In the genomic region with DNA sequence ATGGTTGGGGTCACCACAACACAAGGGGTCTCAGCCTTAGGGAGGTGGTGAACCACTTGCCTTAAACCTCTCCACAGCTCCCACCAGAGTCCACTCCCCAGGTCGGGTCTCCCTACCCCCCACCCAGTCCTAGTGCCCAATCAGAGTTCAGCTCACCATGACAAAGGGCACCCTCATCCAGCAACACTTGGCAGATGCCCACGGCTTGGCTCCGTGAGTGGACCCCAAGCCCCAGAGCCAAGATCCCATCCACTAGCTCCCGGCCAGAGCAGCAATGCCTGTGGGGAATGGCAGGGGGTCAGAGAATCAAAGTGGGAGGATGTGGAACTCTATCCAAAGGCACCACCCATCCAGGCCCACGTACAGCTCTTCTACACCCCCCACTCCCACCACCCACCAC, we compare ENCODE assay signal across 19 mouse cellular contexts. TPM values are rescaled to one million over a fixed set of nuclear protein-coding genes. Genes with fewer than 3 reads are reported as not detected.
DNase-seq lines count a peak whose midpoint lies in the region; ATAC-seq and TF ChIP-seq lines count a peak whose summit lies in the region.
"Had no signal": no experiment of that assay in that cellular context is flagged by ENCODE, and none has a peak within 500 bp of the region (broad histone marks: within the 10 kb centered on the region; RNA-seq: fewer than 3 reads in every experiment).

No protein-coding gene starts in this region.

- H3K27me3 ChIP-seq in hindbrain, embryonic 12.5 days, result peaks cover 23% of the 10 kb centered on the region
- H3K27me3 ChIP-seq in hindbrain, postnatal 0 days (ENCODE audit: insufficient read depth, low read length), result no peaks in the 10 kb centered on the region
- H3K27me3 ChIP-seq in liver, embryonic 12.5 days (replicated peaks), result peaks cover 47% of the 10 kb centered on the region
- no peaks in the 10 kb centered on the region for H3K27me3 ChIP-seq in liver, postnatal 0 days (ENCODE audit: insufficient read depth, low read length)
- H3K27me3 ChIP-seq in ES-Bruce4 (ENCODE audit: control insufficient read depth, insufficient read depth, low read length, poor library complexity, severe bottlenecking), result no peaks in the 10 kb centered on the region
- peaks cover 9% of the 10 kb centered on the region for H3K27me3 ChIP-seq in liver, embryonic 16.5 days (ENCODE audit: control insufficient read depth, insufficient read depth, low read depth, low read length)
- H3K27me3 ChIP-seq: CH12.LX; heart, embryonic 15.5 days; hindbrain, embryonic 15.5 days had no signal

- no peak for TF ChIP-seq CTCF in hindbrain, postnatal 0 days (IDR thresholded peaks at IDR 0.05; ENCODE audit: low read depth)
- no peak for TF ChIP-seq CTCF in liver, postnatal 0 days (IDR thresholded peaks at IDR 0.05; ENCODE audit: low read depth)
- TF ChIP-seq CTCF in ES-Bruce4 (IDR thresholded peaks at IDR 0.05; ENCODE audit: low read depth, low read length), result no peak

- no peaks in the 10 kb centered on the region for H3K9me3 ChIP-seq in hindbrain, embryonic 12.5 days (replicated peaks)
- no peaks in the 10 kb centered on the region for H3K9me3 ChIP-seq in hindbrain, postnatal 0 days (ENCODE audit: low read length)
- no peaks in the 10 kb centered on the region for H3K9me3 ChIP-seq in liver, embryonic 12.5 days (replicated peaks)
- no peaks in the 10 kb centered on the region for H3K9me3 ChIP-seq in liver, postnatal 0 days (ENCODE audit: low read length)
- H3K9me3 ChIP-seq in ES-Bruce4 (replicated peaks; ENCODE audit: control insufficient read depth, insufficient read depth, low read length, poor library complexity, severe bottlenecking), result no peaks in the 10 kb centered on the region
- no peaks in the 10 kb centered on the region for H3K9me3 ChIP-seq in liver, embryonic 16.5 days (replicated peaks; ENCODE audit: control insufficient read depth, low read length)
- H3K9me3 ChIP-seq: embryonic facial prominence, embryonic 10.5 days; forebrain, embryonic 13.5 days; heart, embryonic 15.5 days; hindbrain, embryonic 10.5 days; hindbrain, embryonic 15.5 days had no signal

- H3K4me3 ChIP-seq in hindbrain, embryonic 12.5 days, result no peak overlapping the region
- no peak overlapping the region for H3K4me3 ChIP-seq in hindbrain, postnatal 0 days (ENCODE audit: low read length)
- H3K4me3 ChIP-seq in liver, embryonic 12.5 days, result 0 out of 2 replicates have a peak overlapping the region, but pooled peaks have one; percentile 0
- H3K4me3 ChIP-seq in liver, postnatal 0 days (ENCODE audit: low read depth, low read length), result no peak overlapping the region
- no peak overlapping the region for H3K4me3 ChIP-seq in ES-Bruce4 (ENCODE audit: low read depth, low read length)
- no peak overlapping the region for H3K4me3 ChIP-seq in liver, embryonic 16.5 days (ENCODE audit: low read depth, low read length)
- H3K4me3 ChIP-seq: embryonic facial prominence, embryonic 10.5 days; forebrain, embryonic 13.5 days; heart, embryonic 15.5 days; hindbrain, embryonic 10.5 days; hindbrain, embryonic 15.5 days had no signal

- 0 out of 2 replicates have a peak overlapping the region, but pooled peaks have one; percentile 18 for H3K9ac ChIP-seq in hindbrain, embryonic 12.5 days
- no peak overlapping the region for H3K9ac ChIP-seq in hindbrain, postnatal 0 days (replicated peaks; ENCODE audit: low read length)
- H3K9ac ChIP-seq in liver, embryonic 12.5 days, result no peak overlapping the region
- H3K9ac ChIP-seq in liver, postnatal 0 days (replicated peaks), result no peak overlapping the region
- 0 out of 2 replicates have a peak overlapping the region, but pooled peaks have one; percentile 15 for H3K9ac ChIP-seq in ES-Bruce4 (ENCODE audit: low read depth, poor library complexity, severe bottlenecking)
- no peak overlapping the region for H3K9ac ChIP-seq in liver, embryonic 16.5 days (ENCODE audit: low read depth, low read length)
- H3K9ac ChIP-seq: forebrain, embryonic 13.5 days; heart, embryonic 15.5 days; hindbrain, embryonic 15.5 days had no signal

- H3K4me1 ChIP-seq in hindbrain, embryonic 12.5 days, result peaks cover 13% of the 10 kb centered on the region
- H3K4me1 ChIP-seq in hindbrain, postnatal 0 days (ENCODE audit: insufficient read depth, low read length), result peaks cover 23% of the 10 kb centered on the region; the same call in 1 of the 2 replicates
- H3K4me1 ChIP-seq in liver, embryonic 12.5 days, result peaks cover 9% of the 10 kb centered on the region
- H3K4me1 ChIP-seq in liver, postnatal 0 days (ENCODE audit: insufficient read depth), result peaks cover 19% of the 10 kb centered on the region; the same call in 1 of the 2 replicates
- peaks cover 16% of the 10 kb centered on the region for H3K4me1 ChIP-seq in ES-Bruce4 (ENCODE audit: control insufficient read depth, insufficient read depth, low read length)
- H3K4me1 ChIP-seq in liver, embryonic 16.5 days (ENCODE audit: control insufficient read depth, low read depth, low read length), result no peaks in the 10 kb centered on the region; the same call in 1 of the 2 replicates

- H3K4me2 ChIP-seq in hindbrain, embryonic 12.5 days (replicated peaks), result no peak overlapping the region
- no peak overlapping the region for H3K4me2 ChIP-seq in hindbrain, postnatal 0 days (ENCODE audit: low read depth, low read length)
- H3K4me2 ChIP-seq in liver, embryonic 12.5 days, result peak overlapping the region; percentile 26
- H3K4me2 ChIP-seq in liver, postnatal 0 days (ENCODE audit: low read depth, low read length), result no peak overlapping the region
- 0 out of 2 replicates have a peak overlapping the region, but pooled peaks have one; percentile 8 for H3K4me2 ChIP-seq in liver, embryonic 16.5 days (ENCODE audit: low read depth, low read length)
- H3K4me2 ChIP-seq: forebrain, embryonic 13.5 days; heart, embryonic 15.5 days; hindbrain, embryonic 15.5 days had no signal

- no peak for TF ChIP-seq POLR2A in ES-Bruce4 (IDR thresholded peaks at IDR 0.05; ENCODE audit: insufficient read depth, low read length)

- DNase-seq in hindbrain, postnatal 0 days (ENCODE audit: low spot score), result no peak
- no peak for DNase-seq in liver, postnatal 0 days
- DNase-seq in cerebellum, adult 18-20 months, result no peak
- DNase-seq: adrenal gland, adult 2 months; adrenal gland, postnatal 25 days; cerebellum, adult 2 months; gastrocnemius, adult 2 months; gastrocnemius, postnatal 25 days; heart, postnatal 14 days had no signal

- H3K36me3 ChIP-seq in hindbrain, embryonic 12.5 days, result no peaks in the 10 kb centered on the region; the same call in 1 of the 2 replicates
- H3K36me3 ChIP-seq in hindbrain, postnatal 0 days (ENCODE audit: insufficient read depth, low read length), result peaks cover 12% of the 10 kb centered on the region; the same call in 1 of the 2 replicates
- 0 out of 2 replicates have a peak, but pooled peaks cover 5% of the 10 kb centered on the region for H3K36me3 ChIP-seq in liver, embryonic 12.5 days
- H3K36me3 ChIP-seq in liver, postnatal 0 days (replicated peaks; ENCODE audit: insufficient read depth, low read length), result no peaks in the 10 kb centered on the region
- 0 out of 2 replicates have a peak, but pooled peaks cover 4% of the 10 kb centered on the region for H3K36me3 ChIP-seq in ES-Bruce4 (ENCODE audit: control insufficient read depth, insufficient read depth, low read length, poor library complexity, severe bottlenecking)
- H3K36me3 ChIP-seq in liver, embryonic 16.5 days (ENCODE audit: control insufficient read depth, insufficient read depth), result no peaks in the 10 kb centered on the region
- H3K36me3 ChIP-seq: embryonic facial prominence, embryonic 10.5 days; hindbrain, embryonic 10.5 days; hindbrain, embryonic 15.5 days had no signal

- no peak overlapping the region for H3K27ac ChIP-seq in hindbrain, embryonic 12.5 days
- no peak overlapping the region for H3K27ac ChIP-seq in hindbrain, postnatal 0 days
- no peak overlapping the region for H3K27ac ChIP-seq in liver, embryonic 12.5 days
- no peak overlapping the region for H3K27ac ChIP-seq in liver, postnatal 0 days (ENCODE audit: low read depth)
- no peak overlapping the region for H3K27ac ChIP-seq in ES-Bruce4 (ENCODE audit: insufficient read depth, low read length)
- H3K27ac ChIP-seq in liver, embryonic 16.5 days (ENCODE audit: low read length), result no peak overlapping the region
- H3K27ac ChIP-seq: embryonic facial prominence, embryonic 10.5 days; forebrain, embryonic 13.5 days; heart, embryonic 15.5 days; hindbrain, embryonic 10.5 days; hindbrain, embryonic 15.5 days had no signal

- ATAC-seq in hindbrain, embryonic 12.5 days (ENCODE audit: low FRiP score), result no peak
- no peak for ATAC-seq in hindbrain, postnatal 0 days
- no peak for ATAC-seq in liver, embryonic 12.5 days
- ATAC-seq in liver, postnatal 0 days, result no peak
- ATAC-seq in liver, embryonic 16.5 days (ENCODE audit: low read depth), result no peak
- ATAC-seq: forebrain, embryonic 13.5 days had no signal

- WGBS in hindbrain, embryonic 12.5 days, result 70% methylated on average over 5 of the region's 5 CpGs
- WGBS in hindbrain, postnatal 0 days, result 43% methylated on average over 5 of the region's 5 CpGs
- WGBS in liver, embryonic 12.5 days (ENCODE audit: insufficient replicate concordance), result 64% methylated on average over 5 of the region's 5 CpGs
- 73% methylated on average over 5 of the region's 5 CpGs for WGBS in liver, postnatal 0 days (ENCODE audit: insufficient replicate concordance)
- 60% methylated on average over 5 of the region's 5 CpGs for WGBS in liver, embryonic 16.5 days (ENCODE audit: insufficient replicate concordance)

- no peak for TF ChIP-seq EP300 in liver, postnatal 0 days (IDR thresholded peaks at IDR 0.05; ENCODE audit: low read depth)
- no peak for TF ChIP-seq EP300 in ES-Bruce4 (IDR thresholded peaks at IDR 0.05; ENCODE audit: insufficient read depth, low read depth, low read length)

RNA-seq across cellular contexts. Expression of a gene that starts 6.8 kb away (rescaled TPM):
- 9.1 and 10.7 TPM in 2 replicates for polyA plus RNA-seq in hindbrain, embryonic 12.5 days (2016; fragmentation: Nextera tagmentation; extraction: Ambion mirVana)
- total RNA-seq in hindbrain, postnatal 0 days (2014; rRNA removed), result 26.4 and 41.9 TPM in 2 replicates
- polyA plus RNA-seq in hindbrain, postnatal 0 days (2015; fragmentation: Nextera tagmentation; extraction: Ambion mirVana), result 10.3 and 12.2 TPM in 2 replicates
- 3.5 and 3.9 TPM in 2 replicates for polyA plus RNA-seq in liver, embryonic 12.5 days (2016; fragmentation: Nextera tagmentation; extraction: Ambion mirVana)
- polyA plus RNA-seq in liver, postnatal 0 days (2015; fragmentation: Nextera tagmentation; extraction: Ambion mirVana), result 1.5 and 1.9 TPM in 2 replicates
- polyA plus RNA-seq in ES-Bruce4 (2011; ENCODE audit: insufficient read depth, insufficient read length, low read depth, missing spikeins), result 3.1 and 3.5 TPM in 2 replicates
- polyA plus RNA-seq in liver, embryonic 16.5 days (2015; fragmentation: Nextera tagmentation; extraction: Ambion mirVana), result 1.6 and 2.1 TPM in 2 replicates

RNA-seq across cellular contexts. Expression of a gene that starts 17.4 kb away (rescaled TPM):
- polyA plus RNA-seq in hindbrain, embryonic 12.5 days (2016; fragmentation: Nextera tagmentation; extraction: Ambion mirVana), result 41.6 and 43.3 TPM in 2 replicates
- total RNA-seq in hindbrain, postnatal 0 days (2014; rRNA removed), result 84.4 and 89.3 TPM in 2 replicates
- 140 and 152 TPM in 2 replicates for polyA plus RNA-seq in hindbrain, postnatal 0 days (2015; fragmentation: Nextera tagmentation; extraction: Ambion mirVana)
- polyA plus RNA-seq in liver, embryonic 12.5 days (2016; fragmentation: Nextera tagmentation; extraction: Ambion mirVana), result 83.8 and 88.7 TPM in 2 replicates
- polyA plus RNA-seq in liver, postnatal 0 days (2015; fragmentation: Nextera tagmentation; extraction: Ambion mirVana), result 59.0 and 61.1 TPM in 2 replicates
- polyA plus RNA-seq in ES-Bruce4 (2011; ENCODE audit: insufficient read depth, insufficient read length, low read depth, missing spikeins), result 16.0 and 17.2 TPM in 2 replicates
- 98.9 and 103 TPM in 2 replicates for polyA plus RNA-seq in liver, embryonic 16.5 days (2015; fragmentation: Nextera tagmentation; extraction: Ambion mirVana)

RNA-seq across cellular contexts. Expression of a gene that starts 29.8 kb away (rescaled TPM):
- 0.25 TPM in 2 replicates for polyA plus RNA-seq in hindbrain, embryonic 12.5 days (2016; fragmentation: Nextera tagmentation; extraction: Ambion mirVana)
- 0.10 TPM in 1 of 2 replicates, not detected in the other for total RNA-seq in hindbrain, postnatal 0 days (2014; rRNA removed)
- polyA plus RNA-seq in hindbrain, postnatal 0 days (2015; fragmentation: Nextera tagmentation; extraction: Ambion mirVana), result 0.44 and 0.49 TPM in 2 replicates
- not detected in 2 replicates for polyA plus RNA-seq in liver, embryonic 12.5 days (2016; fragmentation: Nextera tagmentation; extraction: Ambion mirVana)
- 0.66 and 0.82 TPM in 2 replicates for polyA plus RNA-seq in liver, postnatal 0 days (2015; fragmentation: Nextera tagmentation; extraction: Ambion mirVana)
- polyA plus RNA-seq in ES-Bruce4 (2011; ENCODE audit: insufficient read depth, insufficient read length, low read depth, missing spikeins), result 0.82 and 1.2 TPM in 2 replicates
- polyA plus RNA-seq in liver, embryonic 16.5 days (2015; fragmentation: Nextera tagmentation; extraction: Ambion mirVana), result 0.06 and 0.21 TPM in 2 replicates

RNA-seq across cellular contexts. Expression of a gene that starts 55.3 kb away (rescaled TPM):
- 36.8 and 40.9 TPM in 2 replicates for polyA plus RNA-seq in hindbrain, embryonic 12.5 days (2016; fragmentation: Nextera tagmentation; extraction: Ambion mirVana)
- total RNA-seq in hindbrain, postnatal 0 days (2014; rRNA removed), result 14.1 and 19.2 TPM in 2 replicates
- polyA plus RNA-seq in hindbrain, postnatal 0 days (2015; fragmentation: Nextera tagmentation; extraction: Ambion mirVana), result 38.1 and 41.6 TPM in 2 replicates
- polyA plus RNA-seq in liver, embryonic 12.5 days (2016; fragmentation: Nextera tagmentation; extraction: Ambion mirVana), result 19.5 and 20.0 TPM in 2 replicates
- 6.7 and 7.8 TPM in 2 replicates for polyA plus RNA-seq in liver, postnatal 0 days (2015; fragmentation: Nextera tagmentation; extraction: Ambion mirVana)
- polyA plus RNA-seq in ES-Bruce4 (2011; ENCODE audit: insufficient read depth, insufficient read length, low read depth, missing spikeins), result 39.6 and 41.7 TPM in 2 replicates
- 6.8 and 7.2 TPM in 2 replicates for polyA plus RNA-seq in liver, embryonic 16.5 days (2015; fragmentation: Nextera tagmentation; extraction: Ambion mirVana)

Comparison
In these comparisons a context has a peak if more than half of its experiments do, and no peak if none do; other contexts are left out.
1. H3K4me2 ChIP-seq: peak in liver, embryonic 12.5 days (single experiment) and liver, embryonic 16.5 days (single experiment); none in hindbrain, embryonic 12.5 days (single experiment), hindbrain, postnatal 0 days (single experiment) and liver, postnatal 0 days (single experiment).
2. H3K9ac ChIP-seq: peak in hindbrain, embryonic 12.5 days (single experiment) and ES-Bruce4 (single experiment); none in hindbrain, postnatal 0 days (single experiment), liver, embryonic 12.5 days (single experiment), liver, postnatal 0 days (single experiment) and liver, embryonic 16.5 days (single experiment).